Mouse (Mus musculus): ENCODE data around the gene Robo1. TPM values are rescaled to one million over a fixed set of nuclear protein-coding genes. Genes with fewer than 3 reads are reported as not detected.

Gene Robo1
- polyA plus RNA-seq, 1 experiment, result 2.2 TPM

DNA sequence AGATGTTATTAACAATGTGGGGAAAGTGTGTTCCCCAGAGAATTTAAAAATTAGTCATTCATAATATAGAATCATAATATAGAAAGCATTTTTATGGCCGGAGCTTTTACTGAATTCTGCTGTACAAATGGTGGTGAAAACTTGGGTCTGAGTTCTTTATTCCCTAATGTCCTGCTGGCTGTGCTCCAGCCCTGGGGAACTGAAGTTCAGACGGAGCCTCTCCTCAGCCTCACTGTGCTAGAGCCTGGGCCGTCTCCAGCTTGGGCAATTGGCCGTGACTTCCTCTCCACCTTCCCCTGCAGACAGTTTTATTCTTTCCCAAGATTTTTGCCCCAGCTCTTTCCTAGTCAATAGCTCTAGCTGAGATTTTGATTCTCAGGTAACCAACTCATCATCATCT lies 429.0 kb downstream of the Robo1 start:
- 16% methylated on average over 4 of the region's 4 CpGs for WGBS

DNA sequence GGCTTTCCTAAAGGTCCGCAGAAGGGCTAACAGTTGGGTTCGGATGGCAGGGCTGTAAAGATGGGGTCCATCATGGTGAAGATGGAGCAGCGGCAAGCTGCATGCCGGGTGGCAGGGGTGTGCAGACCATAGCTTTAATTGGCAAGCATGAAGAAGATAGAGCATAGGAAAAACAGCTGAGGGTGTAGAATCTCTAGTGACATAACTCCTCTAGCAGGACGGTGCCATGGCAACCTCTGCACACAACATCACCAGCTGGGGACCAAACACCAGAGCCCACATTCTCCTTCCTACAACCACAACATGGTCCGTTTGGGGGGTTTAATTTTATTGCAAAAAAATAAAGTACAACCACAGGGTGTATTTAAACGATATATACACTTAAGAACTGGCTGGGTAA lies 432.1 kb downstream of the Robo1 start:
- no peaks in the 10 kb centered on the region for H3K4me1 ChIP-seq (ENCODE audit: control insufficient read depth, insufficient read depth, low read length)
- no peak for TF ChIP-seq POLR2A (IDR thresholded peaks at IDR 0.05; ENCODE audit: low read depth, low read length)
- no peak for TF ChIP-seq CTCF (conservative IDR thresholded peaks at IDR 0.05; ENCODE audit: insufficient read depth, insufficient read length, low read depth, low read length)
- no peak overlapping the region for H3K4me3 ChIP-seq (ENCODE audit: insufficient read depth, low read depth, low read length)
- no peaks in the 10 kb centered on the region for H3K27me3 ChIP-seq (replicated peaks; ENCODE audit: control insufficient read depth, insufficient read depth, low read length)
- DNase-seq, result no peak
- WGBS, result 96% methylated on average over 7 of the region's 7 CpGs
- no peak overlapping the region for H3K27ac ChIP-seq (ENCODE audit: insufficient read depth, low read depth, low read length)
- H3K36me3 ChIP-seq (ENCODE audit: control insufficient read depth, insufficient read depth, low read length), result no peaks in the 10 kb centered on the region

More for the DNA sequence above, 429.0 kb downstream of the Robo1 start:
- TF ChIP-seq CTCF (conservative IDR thresholded peaks at IDR 0.05; ENCODE audit: insufficient read depth, insufficient read length, low read depth, low read length) (no peak), POLR2A (IDR thresholded peaks at IDR 0.05; ENCODE audit: low read depth, low read length) (no peak)
- DNase-seq, result peak; percentile 66
- H3K27me3 ChIP-seq (replicated peaks; ENCODE audit: control insufficient read depth, insufficient read depth, low read length), result no peaks in the 10 kb centered on the region
- no peaks in the 10 kb centered on the region for H3K4me1 ChIP-seq (ENCODE audit: control insufficient read depth, insufficient read depth, low read length)
- H3K36me3 ChIP-seq (ENCODE audit: control insufficient read depth, insufficient read depth, low read length), result no peaks in the 10 kb centered on the region
- H3K27ac ChIP-seq (ENCODE audit: insufficient read depth, low read depth, low read length), result no peak overlapping the region
- H3K4me3 ChIP-seq (ENCODE audit: insufficient read depth, low read depth, low read length), result no peak overlapping the region

DNA sequence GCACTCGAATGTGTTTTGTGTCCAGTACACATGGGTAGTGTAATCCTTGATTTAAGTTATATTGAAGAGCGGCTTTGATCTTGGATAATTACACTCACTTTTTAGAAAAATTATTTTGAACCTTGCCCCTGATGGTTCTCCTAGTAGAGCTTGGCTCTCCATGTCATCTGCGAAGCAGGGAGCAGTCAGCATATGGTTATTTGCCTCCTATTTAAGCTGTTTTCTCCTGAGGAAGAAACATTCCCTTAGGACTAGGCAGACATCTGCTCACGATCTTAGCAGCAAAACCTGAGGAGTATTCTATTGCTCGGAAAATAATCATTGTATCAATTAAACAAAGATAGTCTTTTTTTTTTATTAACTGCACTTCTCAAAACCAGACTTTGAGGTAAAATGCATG lies 439.6 kb downstream of the Robo1 start:
- Histone ChIP-seq H3K4me1 (ENCODE audit: control insufficient read depth, insufficient read depth, low read length) (no peaks in the 10 kb centered on the region), H3K27me3 (replicated peaks; ENCODE audit: control insufficient read depth, insufficient read depth, low read length) (no peaks in the 10 kb centered on the region), H3K27ac (ENCODE audit: insufficient read depth, low read depth, low read length) (no peak overlapping the region), H3K4me3 (ENCODE audit: insufficient read depth, low read depth, low read length) (no peak overlapping the region), H3K36me3 (ENCODE audit: control insufficient read depth, insufficient read depth, low read length) (no peaks in the 10 kb centered on the region)
- 91% methylated on average over 5 of the region's 5 CpGs for WGBS
- DNase-seq, result no peak
- TF ChIP-seq POLR2A (IDR thresholded peaks at IDR 0.05; ENCODE audit: low read depth, low read length) (no peak), CTCF (conservative IDR thresholded peaks at IDR 0.05; ENCODE audit: insufficient read depth, insufficient read length, low read depth, low read length) (no peak)

DNA sequence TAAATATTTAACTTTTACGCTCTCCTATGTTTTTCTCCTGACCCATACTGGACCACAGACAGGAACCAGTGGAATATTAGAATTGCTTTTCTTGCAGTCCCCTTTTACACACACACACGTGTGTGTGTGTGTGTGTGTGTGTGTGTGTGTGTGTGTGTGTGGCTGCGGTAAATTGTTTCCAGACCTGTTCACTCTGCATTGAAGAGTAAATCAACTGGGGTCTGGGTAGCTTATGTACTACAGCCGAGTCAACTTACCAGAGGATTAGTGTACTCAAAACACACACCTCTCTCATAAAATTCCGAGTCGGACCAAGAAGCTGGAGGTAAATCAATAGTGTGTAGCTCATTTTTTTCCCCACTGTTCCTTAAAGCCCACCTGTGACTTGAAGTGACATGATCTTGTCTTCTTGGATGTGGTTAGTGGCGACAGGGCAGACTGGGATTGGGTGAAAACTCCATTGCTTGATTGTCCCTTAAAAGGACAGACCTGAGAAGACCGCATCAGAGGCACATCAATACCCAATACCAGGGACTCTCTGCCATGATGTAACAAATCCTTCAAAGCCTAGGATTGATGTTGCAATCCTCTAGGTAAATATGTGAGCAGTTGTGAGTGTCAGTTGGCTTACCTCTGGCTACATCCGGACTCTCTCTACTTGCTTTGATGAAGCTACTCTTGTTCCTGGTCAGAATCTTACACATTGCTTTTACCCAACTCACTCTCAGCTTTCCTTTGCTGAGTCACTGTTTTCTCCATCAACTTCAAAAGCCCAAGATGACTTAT lies 457.2 kb downstream of the Robo1 start:
- no peak for DNase-seq
- H3K36me3 ChIP-seq (ENCODE audit: control insufficient read depth, insufficient read depth, low read length), result no peaks in the 10 kb centered on the region
- no peak overlapping the region for H3K4me3 ChIP-seq (ENCODE audit: insufficient read depth, low read depth, low read length)
- H3K27me3 ChIP-seq (replicated peaks; ENCODE audit: control insufficient read depth, insufficient read depth, low read length), result no peaks in the 10 kb centered on the region
- no peak for TF ChIP-seq POLR2A (IDR thresholded peaks at IDR 0.05; ENCODE audit: low read depth, low read length)
- no peak for TF ChIP-seq CTCF (conservative IDR thresholded peaks at IDR 0.05; ENCODE audit: insufficient read depth, insufficient read length, low read depth, low read length)
- no peak overlapping the region for H3K27ac ChIP-seq (ENCODE audit: insufficient read depth, low read depth, low read length)
- 88% methylated on average over 9 of the region's 9 CpGs for WGBS
- H3K4me1 ChIP-seq (ENCODE audit: control insufficient read depth, insufficient read depth, low read length), result no peaks in the 10 kb centered on the region

DNA sequence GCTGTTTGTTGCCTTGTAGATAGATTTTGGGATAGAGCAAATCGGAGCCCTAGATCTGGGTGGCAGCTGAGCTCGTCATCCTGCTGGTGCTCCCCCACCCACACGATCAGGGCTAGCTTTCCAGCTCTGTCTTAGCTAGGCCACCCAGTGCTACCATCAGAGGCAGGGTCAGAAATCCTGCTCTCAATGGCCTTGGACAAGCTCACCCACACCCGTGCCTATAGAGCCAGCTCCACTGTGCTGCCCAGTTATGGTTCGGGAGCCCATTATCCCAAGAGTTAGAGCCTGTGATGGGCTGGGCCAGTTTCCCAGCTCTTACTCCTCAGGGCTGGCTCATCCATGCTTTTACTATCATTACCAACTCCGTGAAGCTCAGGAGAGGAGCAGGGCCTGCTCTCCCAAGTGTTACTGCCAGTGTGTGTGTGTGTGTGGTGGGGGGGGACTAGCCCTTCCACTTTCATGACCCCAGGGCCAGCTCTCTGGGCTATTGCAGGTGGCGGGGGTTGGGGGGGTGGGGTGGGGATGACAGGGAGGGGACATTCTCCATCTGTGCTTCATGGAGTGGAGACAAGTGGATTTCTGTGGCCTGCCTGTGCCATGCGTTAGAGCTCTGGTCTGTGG lies 461.2 kb downstream of the Robo1 start:
- TF ChIP-seq POLR2A (IDR thresholded peaks at IDR 0.05; ENCODE audit: low read depth, low read length) (no peak), CTCF (conservative IDR thresholded peaks at IDR 0.05; ENCODE audit: insufficient read depth, insufficient read length, low read depth, low read length) (no peak)
- 91% methylated on average over 8 of the region's 8 CpGs for WGBS
- no peaks in the 10 kb centered on the region for H3K27me3 ChIP-seq (replicated peaks; ENCODE audit: control insufficient read depth, insufficient read depth, low read length)

DNA sequence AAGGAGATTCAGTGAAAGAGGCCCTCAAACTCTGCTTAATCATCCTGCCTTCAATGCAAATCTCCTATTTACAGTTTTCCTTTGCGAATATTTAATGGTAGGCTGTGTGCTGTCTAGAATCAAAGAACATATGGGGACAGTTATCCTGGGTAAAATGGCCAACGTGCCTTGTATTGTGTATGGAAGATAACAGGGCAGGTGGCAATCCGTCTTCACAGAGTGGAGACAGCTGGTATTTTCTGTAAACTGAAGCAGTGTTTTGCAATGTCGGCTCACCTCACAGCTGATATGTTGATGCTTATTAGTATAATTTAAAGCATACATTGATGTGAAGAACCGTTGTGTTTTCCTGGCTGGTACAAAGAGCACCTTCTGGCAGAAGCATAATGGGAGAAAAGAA lies 464.2 kb downstream of the Robo1 start:
- Histone ChIP-seq H3K36me3 (ENCODE audit: control insufficient read depth, insufficient read depth, low read length) (no peaks in the 10 kb centered on the region), H3K4me3 (ENCODE audit: insufficient read depth, low read depth, low read length) (no peak overlapping the region), H3K27ac (ENCODE audit: insufficient read depth, low read depth, low read length) (no peak overlapping the region), H3K4me1 (ENCODE audit: control insufficient read depth, insufficient read depth, low read length) (no peaks in the 10 kb centered on the region), H3K27me3 (replicated peaks; ENCODE audit: control insufficient read depth, insufficient read depth, low read length) (no peaks in the 10 kb centered on the region)
- no peak for DNase-seq
- 66% methylated on average over 5 of the region's 5 CpGs for WGBS
- TF ChIP-seq CTCF (conservative IDR thresholded peaks at IDR 0.05; ENCODE audit: insufficient read depth, insufficient read length, low read depth, low read length) (no peak), POLR2A (IDR thresholded peaks at IDR 0.05; ENCODE audit: low read depth, low read length) (no peak)

More for the DNA sequence above, 461.2 kb downstream of the Robo1 start:
- no peak overlapping the region for H3K4me3 ChIP-seq (ENCODE audit: insufficient read depth, low read depth, low read length)
- no peaks in the 10 kb centered on the region for H3K4me1 ChIP-seq (ENCODE audit: control insufficient read depth, insufficient read depth, low read length)
- no peak for DNase-seq
- H3K27ac ChIP-seq (ENCODE audit: insufficient read depth, low read depth, low read length), result no peak overlapping the region
- no peaks in the 10 kb centered on the region for H3K36me3 ChIP-seq (ENCODE audit: control insufficient read depth, insufficient read depth, low read length)

DNA sequence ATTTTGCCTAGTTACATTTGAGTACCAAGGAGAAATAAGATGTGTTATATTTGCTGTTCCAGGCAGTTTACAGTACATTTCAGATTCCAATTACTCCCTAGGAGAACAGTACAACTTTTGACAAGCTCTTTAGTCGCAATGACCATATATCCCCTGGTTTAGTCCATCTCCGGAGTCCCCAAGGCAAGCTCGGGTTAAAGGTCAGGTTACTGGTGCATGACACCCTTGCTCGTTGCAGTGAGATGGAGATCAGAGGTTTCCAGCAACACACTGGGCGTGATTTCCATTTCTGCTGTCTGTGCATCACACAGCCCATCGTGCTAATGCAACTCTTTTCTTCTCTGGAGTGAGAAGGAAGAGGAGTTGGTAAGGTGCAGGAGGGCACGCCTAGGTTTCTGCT lies 464.9 kb downstream of the Robo1 start:
- WGBS, result 37% methylated on average over 7 of the region's 7 CpGs
- no peak overlapping the region for H3K27ac ChIP-seq (ENCODE audit: insufficient read depth, low read depth, low read length)
- no peak for TF ChIP-seq CTCF (conservative IDR thresholded peaks at IDR 0.05; ENCODE audit: insufficient read depth, insufficient read length, low read depth, low read length)
- no peak for TF ChIP-seq POLR2A (IDR thresholded peaks at IDR 0.05; ENCODE audit: low read depth, low read length)
- no peaks in the 10 kb centered on the region for H3K4me1 ChIP-seq (ENCODE audit: control insufficient read depth, insufficient read depth, low read length)
- no peak overlapping the region for H3K4me3 ChIP-seq (ENCODE audit: insufficient read depth, low read depth, low read length)
- peak; percentile 17 for DNase-seq
- H3K36me3 ChIP-seq (ENCODE audit: control insufficient read depth, insufficient read depth, low read length), result no peaks in the 10 kb centered on the region
- no peaks in the 10 kb centered on the region for H3K27me3 ChIP-seq (replicated peaks; ENCODE audit: control insufficient read depth, insufficient read depth, low read length)
